Mouse (Mus musculus) midbrain, embryonic 16.5 days (tissue): ENCODE data around the gene Milr1. TPM values are rescaled to one million over a fixed set of nuclear protein-coding genes. Genes with fewer than 3 reads are reported as not detected.

Experiments
- ATAC-seq: fragments of 200-750 bp; cut with Nextera tagmentation; 2 replicates; pipeline ENCODE4 v1.8.0; 2017; ENCODE audit warnings: moderate TSS enrichment
- H3K27ac ChIP-seq: fragments of 300-500 bp; sonication (generic); 2 replicates; pipeline ENCODE4 v1.5.1; 2014; ENCODE audit warnings: mild to moderate bottlenecking, low read length, mixed read lengths
- H3K27me3 ChIP-seq: fragments of 300-500 bp; sonication (generic); 2 replicates; pipeline ENCODE4 v1.6.1; 2014; ENCODE audit warnings: low read depth, low read length, mixed read lengths; ENCODE audit not compliant: control insufficient read depth, insufficient read depth
- H3K36me3 ChIP-seq: fragments of 300-500 bp; sonication (generic); 2 replicates; pipeline ENCODE4 v1.6.1; 2014; ENCODE audit warnings: mild to moderate bottlenecking, low read length, moderate library complexity, mixed read lengths; ENCODE audit not compliant: control insufficient read depth, insufficient read depth
- H3K4me1 ChIP-seq: fragments of 300-500 bp; sonication (generic); 2 replicates; pipeline ENCODE4 v1.6.1; 2014; ENCODE audit warnings: mild to moderate bottlenecking, low read length, mixed read lengths; ENCODE audit not compliant: control insufficient read depth, insufficient read depth
- H3K4me2 ChIP-seq: fragments of 300-500 bp; sonication (generic); 2 replicates; pipeline ENCODE4 v1.6.1; 2014; ENCODE audit warnings: mild to moderate bottlenecking, low read length, mixed read lengths
- H3K4me3 ChIP-seq: fragments of 300-500 bp; sonication (generic); 2 replicates; pipeline ENCODE4 v1.5.1; 2014; ENCODE audit warnings: low read depth, mild to moderate bottlenecking, low read length, moderate library complexity, mixed read lengths
- H3K9ac ChIP-seq: fragments of 300-500 bp; sonication (generic); 2 replicates; pipeline ENCODE4 v1.6.1; 2014; ENCODE audit warnings: low read depth, low read length, mixed read lengths
- H3K9me3 ChIP-seq: fragments of 300-500 bp; sonication (generic); replicated peaks from 2 replicates; pipeline ENCODE4 v1.6.1; 2014; ENCODE audit warnings: mild to moderate bottlenecking, low read length, mixed read lengths; ENCODE audit not compliant: control insufficient read depth, poor library complexity, severe bottlenecking
- WGBS: fragments of 180-500 bp; shearing (Covaris S2); extraction: QIAGEN DNeasy Blood & Tissue Kit; methylation state at CpG from one replicate; pipeline ENCODE4 v1.1.7; 2014; 5-methylcytosine and 5-hydroxymethylcytosine counted together
- polyA plus RNA-seq: library from polyadenylated mRNA; unstranded; fragments of >200 nt; fragmentation: Nextera tagmentation; extraction: Ambion mirVana; gene quantifications from 2 replicates; pipeline ENCODE4 v1.2.1, GENCODE M21; 2015

Gene Milr1
- polyA plus RNA-seq, 1 experiment from 2014 or later, result 0.99 TPM

DNA sequence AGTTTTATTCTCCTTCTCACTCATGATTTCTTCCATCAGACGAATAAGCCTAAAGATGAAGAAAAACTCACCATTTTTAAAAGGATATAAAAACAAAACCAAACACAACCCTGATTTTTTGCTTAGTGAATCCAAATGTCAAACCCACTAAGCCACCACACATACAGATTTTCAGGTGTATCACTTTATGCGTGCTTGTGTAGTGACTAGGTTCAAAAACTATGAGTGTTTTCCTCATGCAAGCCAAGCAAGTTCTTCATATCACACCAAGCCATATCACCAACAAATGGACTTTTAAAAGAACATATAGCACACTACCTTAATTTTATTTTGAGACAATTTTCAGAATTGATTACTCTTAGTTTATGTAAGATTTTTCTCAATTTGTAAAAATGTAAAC is 33.5 kb downstream of the Milr1 start:
- Histone ChIP-seq H3K4me1 (peaks cover 21% of the 10 kb centered on the region), H3K36me3 (peaks cover 31% of the 10 kb centered on the region), H3K9me3 (no peaks in the 10 kb centered on the region), H3K27ac (no peak overlapping the region), H3K4me2 (no peak overlapping the region), H3K27me3 (no peaks in the 10 kb centered on the region), H3K4me3 (no peak overlapping the region), H3K9ac (no peak overlapping the region)
- WGBS, result 93% methylated on average over 2 of the region's 2 CpGs
- ATAC-seq, result no peak

DNA sequence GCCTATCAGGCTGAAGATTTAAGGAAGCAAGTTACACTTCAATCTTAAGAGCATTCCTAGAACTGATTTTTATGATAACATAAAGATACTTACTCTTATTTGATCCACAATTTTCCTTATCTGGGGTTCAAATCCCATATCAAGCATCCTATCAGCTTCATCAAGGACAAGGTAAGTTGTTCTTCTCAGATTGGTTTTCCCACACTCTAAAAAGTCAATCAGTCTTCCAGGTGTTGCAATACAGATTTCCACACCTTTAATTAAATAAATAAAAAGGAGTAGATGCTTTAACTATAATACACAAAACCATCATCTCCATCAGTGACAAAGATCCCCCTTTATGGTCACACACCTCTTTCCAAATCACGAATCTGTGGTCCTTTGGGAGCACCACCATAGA is 34.0 kb downstream of the Milr1 start:
- Histone ChIP-seq H3K9ac (no peak overlapping the region), H3K4me1 (peaks cover 21% of the 10 kb centered on the region), H3K36me3 (peaks cover 31% of the 10 kb centered on the region), H3K4me2 (no peak overlapping the region), H3K9me3 (no peaks in the 10 kb centered on the region), H3K4me3 (no peak overlapping the region), H3K27ac (no peak overlapping the region), H3K27me3 (no peaks in the 10 kb centered on the region)
- ATAC-seq, result no peak
- 67% methylated on average over 1 of the region's 1 CpGs for WGBS

DNA sequence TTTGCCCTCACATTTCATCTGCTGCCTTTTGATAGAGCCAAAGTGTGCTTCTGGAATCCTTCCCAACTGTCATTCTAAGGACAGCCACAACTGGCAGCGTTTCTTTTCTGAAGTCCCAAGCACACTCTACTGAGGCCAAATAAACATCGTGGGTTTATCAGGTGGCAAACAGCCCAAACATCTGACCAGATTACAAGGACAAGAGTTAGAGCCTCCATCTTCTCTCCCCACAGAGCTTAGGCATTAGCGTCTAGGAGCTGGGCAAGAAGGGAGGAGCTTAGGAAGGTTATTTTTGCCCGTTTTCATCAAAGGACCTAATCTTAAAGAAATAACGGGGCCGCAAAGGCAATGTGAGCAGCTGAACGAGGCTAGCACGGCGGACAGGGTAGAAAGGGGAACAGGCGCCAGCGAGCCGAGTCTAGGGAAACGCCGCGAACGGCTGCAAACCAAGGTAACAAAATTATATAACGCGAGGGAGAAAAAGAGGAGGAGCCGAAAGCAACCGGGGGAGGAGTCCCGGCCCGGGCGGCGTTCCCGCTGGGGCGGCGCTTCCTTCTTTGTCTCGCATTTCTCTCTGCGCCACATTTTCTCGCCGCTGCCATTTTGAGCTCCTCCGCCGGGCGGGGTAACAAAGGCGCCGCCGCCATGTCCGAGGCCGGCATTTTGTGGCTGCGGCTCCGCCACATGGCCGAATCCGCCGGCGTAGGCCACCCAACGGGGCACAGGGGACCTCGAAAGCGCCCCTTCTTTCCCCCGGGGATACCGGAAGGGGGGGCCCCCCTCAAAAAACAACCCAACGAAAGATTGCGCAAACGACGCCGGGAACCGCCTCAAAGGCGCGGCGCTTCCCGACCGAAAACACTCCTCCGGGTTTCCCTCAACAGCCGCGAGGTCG is 36.4 kb downstream of the Milr1 start:
- H3K4me1 ChIP-seq, result peaks cover 24% of the 10 kb centered on the region
- H3K36me3 ChIP-seq, result peaks cover 27% of the 10 kb centered on the region
- peak overlapping the region; percentile 100 for H3K27ac ChIP-seq
- under 1% methylated on average over 55 of the region's 65 CpGs for WGBS
- peak overlapping the region; percentile 59 for H3K4me2 ChIP-seq
- H3K9me3 ChIP-seq, result no peaks in the 10 kb centered on the region
- ATAC-seq, result peak; percentile 8
- H3K4me3 ChIP-seq, result peak overlapping the region; percentile 78
- peak overlapping the region; percentile 97 for H3K9ac ChIP-seq
- H3K27me3 ChIP-seq, result no peaks in the 10 kb centered on the region

GRCm38 (mm10) chr11:106788026-106788774 is 37.2 kb downstream of the Milr1 start:
- WGBS, result under 1% methylated on average over 73 of the region's 79 CpGs
- Histone ChIP-seq H3K4me3 (peak overlapping the region; percentile 78), H3K27me3 (no peaks in the 10 kb centered on the region), H3K4me1 (peaks cover 24% of the 10 kb centered on the region), H3K36me3 (peaks cover 24% of the 10 kb centered on the region), H3K4me2 (peak overlapping the region; percentile 33), H3K9me3 (no peaks in the 10 kb centered on the region), H3K27ac (peak overlapping the region; percentile 100), H3K9ac (peak overlapping the region; percentile 97)
- ATAC-seq, result peak; percentile 78

DNA sequence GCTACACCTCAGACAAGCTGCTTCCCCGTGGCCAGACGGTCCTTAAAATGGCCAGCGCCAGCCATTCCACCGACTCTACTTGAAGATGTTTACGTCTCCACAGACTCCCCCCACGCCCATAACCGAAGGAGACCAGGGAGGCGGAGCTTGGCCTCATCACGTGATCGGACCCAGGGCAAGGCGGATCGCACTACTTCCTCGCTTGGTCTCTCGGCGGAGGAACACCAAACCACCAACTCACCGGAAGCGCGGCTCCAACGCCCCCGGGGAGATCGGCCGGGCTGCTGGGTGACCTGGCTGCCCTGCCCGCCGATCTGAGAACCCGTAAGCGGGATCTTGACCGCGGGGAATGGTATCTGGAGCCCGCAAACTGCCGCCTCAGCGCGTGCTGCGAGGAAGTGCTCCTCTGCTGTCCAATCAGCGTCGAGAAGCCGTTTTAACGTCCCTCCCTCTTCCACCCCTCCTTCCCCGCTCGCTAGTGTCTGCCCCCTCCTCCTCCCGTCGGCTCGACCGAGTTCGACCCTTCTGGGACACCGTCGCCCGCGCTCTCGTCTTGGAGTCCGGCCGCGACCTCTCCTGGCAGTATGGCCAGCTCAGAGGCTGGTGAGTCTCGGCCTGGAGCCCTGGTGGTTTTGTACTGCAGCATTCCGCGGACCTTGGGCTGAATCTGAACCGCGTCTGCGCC is 37.9 kb downstream of the Milr1 start, which contains the start of the genes Ddx5 and Cep95:
Ddx5 (minus strand) TSS at position 411 of the 685 bp plus-strand sequence.
Cep95 (plus strand) TSS at position 478 of the 685 bp plus-strand sequence.
- no peaks in the 10 kb centered on the region for H3K27me3 ChIP-seq
- peaks cover 17% of the 10 kb centered on the region for H3K36me3 ChIP-seq
- H3K27ac ChIP-seq, result peak within 1 kb of the TSS; percentile 100
- peak; percentile 93 for ATAC-seq
- WGBS, result under 1% methylated on average over 57 of the region's 58 CpGs
- H3K4me3 ChIP-seq, result peak within 1 kb of the TSS; percentile 78
- peak within 1 kb of the TSS; percentile 62 for H3K4me2 ChIP-seq
- H3K9me3 ChIP-seq, result no peaks in the 10 kb centered on the region
- peaks cover 24% of the 10 kb centered on the region for H3K4me1 ChIP-seq
- peak within 1 kb of the TSS; percentile 97 for H3K9ac ChIP-seq

DNA sequence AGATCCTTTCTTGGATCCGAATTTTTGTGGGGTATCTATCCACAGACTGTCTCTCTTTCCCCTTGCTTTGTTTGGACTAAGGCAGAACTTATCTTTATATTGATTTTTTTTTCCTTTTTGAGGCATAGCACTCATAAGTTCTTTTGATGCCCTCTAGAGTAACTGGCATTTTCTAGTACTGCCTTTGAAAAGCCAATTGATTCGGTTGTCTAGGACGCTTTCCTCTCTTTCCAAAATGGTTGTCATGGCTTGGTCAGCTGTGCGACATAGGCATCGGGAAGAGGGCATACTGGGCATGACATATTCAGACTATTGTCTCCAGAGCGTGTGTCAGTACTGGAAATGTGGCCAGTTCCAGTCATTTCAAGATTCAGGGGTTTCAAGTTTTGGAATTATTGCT is 38.6 kb downstream of the Milr1 start:
- peak overlapping the region; percentile 62 for H3K4me2 ChIP-seq
- peak; percentile 5; the same call in 1 of the 2 replicates for ATAC-seq

GRCm38 (mm10) chr11:106793846-106794245 is 42.8 kb downstream of the Milr1 start:
- H3K27me3 ChIP-seq, result no peaks in the 10 kb centered on the region
- H3K4me1 ChIP-seq, result peaks cover 7% of the 10 kb centered on the region
- no peak overlapping the region for H3K4me2 ChIP-seq
- ATAC-seq, result no peak
- no peak overlapping the region for H3K9ac ChIP-seq
- H3K4me3 ChIP-seq, result no peak overlapping the region
- no peaks in the 10 kb centered on the region for H3K9me3 ChIP-seq
- H3K36me3 ChIP-seq, result peaks cover 13% of the 10 kb centered on the region
- no peak overlapping the region for H3K27ac ChIP-seq
- WGBS, result 65% methylated on average over 4 of the region's 4 CpGs

More for the DNA sequence above, 38.6 kb downstream of the Milr1 start:
- H3K9ac ChIP-seq, result peak overlapping the region; percentile 89
- peak overlapping the region; percentile 100 for H3K27ac ChIP-seq
- peak overlapping the region; percentile 78 for H3K4me3 ChIP-seq
- no peaks in the 10 kb centered on the region for H3K9me3 ChIP-seq
- no peaks in the 10 kb centered on the region for H3K27me3 ChIP-seq
- H3K36me3 ChIP-seq, result peaks cover 11% of the 10 kb centered on the region; the same call in 1 of the 2 replicates
- peaks cover 24% of the 10 kb centered on the region for H3K4me1 ChIP-seq
- 0% methylated on average over 6 of the region's 6 CpGs for WGBS

GRCm38 (mm10) chr11:106795679-106796078 is 44.7 kb downstream of the Milr1 start:
- H3K27me3 ChIP-seq, result no peaks in the 10 kb centered on the region
- no peak for ATAC-seq
- H3K9me3 ChIP-seq, result no peaks in the 10 kb centered on the region
- no peak overlapping the region for H3K9ac ChIP-seq
- peaks cover 3% of the 10 kb centered on the region; the same call in 1 of the 2 replicates for H3K4me1 ChIP-seq
- peaks cover 16% of the 10 kb centered on the region for H3K36me3 ChIP-seq
- no peak overlapping the region for H3K4me3 ChIP-seq
- H3K4me2 ChIP-seq, result no peak overlapping the region
- no peak overlapping the region for H3K27ac ChIP-seq
- WGBS, result 73% methylated on average over 9 of the region's 9 CpGs
